Mouse (Mus musculus): ENCODE data around the gene Gna12.

The Gna12 gene

GRCm38 (mm10) chr5:140795176-140795575 is 35.1 kb downstream of the Gna12 start:
- no peak for DNase-seq (ENCODE audit: low spot score)

- no peak for DNase-seq (ENCODE audit: low spot score)
These were observed 35.5 kb downstream of the Gna12 start for GRCm38 (mm10) chr5:140794753-140795152.

GRCm38 (mm10) chr5:140792233-140792632 is 38.0 kb downstream of the Gna12 start:
- no peak for DNase-seq (ENCODE audit: low spot score)

- DNase-seq (ENCODE audit: low spot score), result no peak
These were observed 39.0 kb downstream of the Gna12 start for GRCm38 (mm10) chr5:140790937-140791877.

- no peak for DNase-seq (ENCODE audit: low spot score)
These were observed 39.8 kb downstream of the Gna12 start for GRCm38 (mm10) chr5:140790392-140790791.

GRCm38 (mm10) chr5:140789561-140789960 is 40.7 kb downstream of the Gna12 start:
- no peak for DNase-seq (ENCODE audit: low spot score)

GRCm38 (mm10) chr5:140785240-140785872 is 44.9 kb downstream of the Gna12 start:
- DNase-seq (ENCODE audit: low spot score), result no peak

- DNase-seq (ENCODE audit: low spot score), result no peak
These were observed 45.9 kb downstream of the Gna12 start for GRCm38 (mm10) chr5:140784288-140784687.

- DNase-seq (ENCODE audit: low spot score), result no peak
These were observed 46.7 kb downstream of the Gna12 start for GRCm38 (mm10) chr5:140783577-140783976.

- no peak for DNase-seq (ENCODE audit: low spot score)
These were observed 48.2 kb downstream of the Gna12 start for GRCm38 (mm10) chr5:140781886-140782572.

- no peak for DNase-seq (ENCODE audit: low spot score)
These were observed 49.1 kb downstream of the Gna12 start for GRCm38 (mm10) chr5:140781122-140781521.

- no peak for DNase-seq (ENCODE audit: low spot score)
These were observed 53.3 kb downstream of the Gna12 start for GRCm38 (mm10) chr5:140776968-140777367.

GRCm38 (mm10) chr5:140775111-140775510 is 55.1 kb downstream of the Gna12 start:
- DNase-seq (ENCODE audit: low spot score), result no peak

GRCm38 (mm10) chr5:140772158-140772557 is 58.1 kb downstream of the Gna12 start:
- no peak for DNase-seq (ENCODE audit: low spot score)

- no peak for DNase-seq (ENCODE audit: low spot score)
These were observed 58.6 kb downstream of the Gna12 start for GRCm38 (mm10) chr5:140771612-140772011.

- no peak for DNase-seq (ENCODE audit: low spot score)
These were observed 61.9 kb downstream of the Gna12 start for GRCm38 (mm10) chr5:140768333-140768732.

GRCm38 (mm10) chr5:140767704-140768141 is 62.5 kb downstream of the Gna12 start:
- no peak for DNase-seq (ENCODE audit: low spot score)

- DNase-seq (ENCODE audit: low spot score), result no peak
These were observed 63.7 kb downstream of the Gna12 start for GRCm38 (mm10) chr5:140766566-140766965.

- no peak for DNase-seq (ENCODE audit: low spot score)
These were observed 65.2 kb downstream of the Gna12 start for GRCm38 (mm10) chr5:140764921-140765613.

GRCm38 (mm10) chr5:140762540-140762939 is 67.7 kb downstream of the Gna12 start:
- DNase-seq (ENCODE audit: low spot score), result no peak

GRCm38 (mm10) chr5:140758864-140759263 is 71.4 kb downstream of the Gna12 start:
- no peak for DNase-seq (ENCODE audit: low spot score)

- DNase-seq (ENCODE audit: low spot score), result no peak
These were observed 77.0 kb downstream of the Gna12 start for GRCm38 (mm10) chr5:140753223-140753622.
